Mouse (Mus musculus) splenic B cell, adult 2 months (primary cell): ENCODE data around the gene Cgnl1.
"Not testable (repeated sequence)": the region's sequence is repeated elsewhere in the genome, so short reads cannot be mapped to it uniquely, and the experiment has no call there.

Experiments used
- DNase-seq: peaks from one replicate; pipeline ENCODE4 v3.0.0-alpha.2; 2011; ENCODE audit warnings: low read depth, low spot score
- H3K27me3 ChIP-seq: 2 replicates; pipeline ENCODE4 v1.6.1; 2012; ENCODE audit warnings: mild to moderate bottlenecking, low read length, moderate library complexity, mixed read lengths; ENCODE audit not compliant: control insufficient read depth, poor library complexity, insufficient read depth, severe bottlenecking
- H3K36me3 ChIP-seq: 2 replicates; pipeline ENCODE4 v1.6.1; 2012; ENCODE audit warnings: mild to moderate bottlenecking, low read length, moderate library complexity, mixed read lengths; ENCODE audit not compliant: control insufficient read depth, poor library complexity, insufficient read depth, severe bottlenecking

The Cgnl1 gene

DNA sequence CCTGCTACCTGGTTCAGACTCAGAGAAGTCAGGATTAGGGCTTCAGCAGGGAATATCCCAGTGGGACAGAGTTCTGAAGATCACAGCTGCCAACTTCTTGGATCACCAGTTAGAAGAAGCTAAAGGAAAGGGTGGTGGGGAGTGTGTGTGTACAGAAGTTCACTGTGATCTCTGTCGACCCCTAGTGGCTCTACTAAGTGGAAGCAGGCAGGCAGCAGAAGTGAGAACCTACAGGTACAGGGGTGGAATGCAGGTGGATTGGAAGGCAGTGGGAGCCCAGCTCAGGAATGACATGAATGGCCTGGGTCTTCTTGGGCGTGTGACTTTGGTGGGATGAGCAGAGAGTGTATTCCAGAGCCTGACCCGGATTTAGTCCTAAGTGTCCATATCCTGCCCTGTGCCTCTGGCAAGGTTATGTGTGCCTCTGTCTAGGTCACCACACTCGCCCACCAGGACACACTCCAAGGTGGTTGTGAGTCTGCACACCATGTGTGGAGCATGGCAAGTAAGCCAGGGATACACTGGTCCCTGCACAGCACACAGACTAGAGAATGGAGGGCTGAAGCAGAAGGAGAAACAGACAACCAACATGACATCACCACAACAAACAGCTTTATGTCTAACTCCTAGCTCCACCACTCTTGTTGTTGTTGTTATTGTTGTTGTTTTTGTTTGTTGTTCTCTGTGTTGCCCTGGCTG, 147.4 kb downstream of the Cgnl1 start:
- Histone ChIP-seq H3K36me3 (no peaks in the 10 kb centered on the region), H3K27me3 (no peaks in the 10 kb centered on the region)
- DNase-seq: peak; percentile 71

DNA sequence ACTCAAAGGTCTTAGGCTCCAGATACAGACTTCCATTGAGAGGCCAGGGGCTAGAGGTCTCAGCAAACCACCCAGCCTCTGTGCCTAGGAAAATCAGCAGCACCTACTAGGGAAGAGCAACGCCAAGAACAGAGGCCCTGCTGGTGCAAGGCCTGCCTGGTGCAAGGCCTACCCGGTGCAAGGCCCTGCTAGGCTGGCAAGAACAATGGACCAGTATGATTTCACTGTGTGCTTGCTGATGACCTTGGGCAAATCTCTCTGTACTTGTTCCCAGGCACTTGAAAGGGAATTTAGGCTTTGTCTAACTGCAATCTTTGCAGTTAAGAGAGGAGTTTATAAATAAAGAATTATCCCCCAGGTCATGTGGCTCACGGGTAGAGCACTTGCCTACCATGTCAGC, 148.8 kb downstream of the Cgnl1 start:
- no peaks in the 10 kb centered on the region for H3K27me3 ChIP-seq
- no peaks in the 10 kb centered on the region for H3K36me3 ChIP-seq
- DNase-seq: no peak

DNA sequence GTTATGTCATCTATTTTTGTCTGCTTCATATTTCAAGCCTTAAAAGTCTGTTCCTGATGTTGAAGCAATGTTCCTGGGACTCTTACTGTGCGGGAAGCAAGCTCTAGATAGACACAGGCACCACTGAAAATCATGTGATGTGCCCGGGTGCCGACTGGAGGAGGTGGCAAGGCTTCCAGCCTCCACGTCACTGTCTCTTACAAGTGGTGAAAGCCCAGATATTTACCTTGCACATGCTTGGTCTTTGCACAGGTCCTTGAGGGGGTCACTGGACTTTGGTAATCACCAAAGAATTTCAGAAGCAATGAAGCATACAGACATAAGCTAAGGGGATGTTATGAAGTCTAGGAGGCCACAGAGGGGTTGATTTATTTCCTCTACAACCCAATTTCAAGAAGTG, 149.4 kb downstream of the Cgnl1 start:
- no peak for DNase-seq
- Histone ChIP-seq H3K36me3 (no peaks in the 10 kb centered on the region), H3K27me3 (no peaks in the 10 kb centered on the region)

DNA sequence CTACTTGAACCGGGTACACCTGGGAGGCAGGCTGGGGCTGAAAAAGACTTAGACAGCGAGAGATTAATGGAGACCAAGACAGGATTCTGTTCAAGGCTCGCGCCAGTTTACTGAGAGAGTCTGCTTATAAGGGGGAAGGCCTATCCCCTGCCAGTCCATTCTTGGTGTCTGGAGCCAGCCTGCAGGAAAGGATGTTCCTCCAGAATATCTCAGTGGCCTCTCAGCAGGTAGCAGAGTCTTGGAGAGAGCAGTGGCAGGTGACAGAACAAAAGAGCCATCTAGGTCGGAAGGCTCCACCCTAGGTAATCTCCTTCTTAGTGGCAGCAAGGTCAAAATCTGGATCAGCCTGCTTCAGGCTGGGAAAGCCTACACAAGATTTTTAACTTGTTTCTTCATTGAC, 151.3 kb downstream of the Cgnl1 start:
- not testable (repeated sequence) for H3K27me3 ChIP-seq, DNase-seq, H3K36me3 ChIP-seq

DNA sequence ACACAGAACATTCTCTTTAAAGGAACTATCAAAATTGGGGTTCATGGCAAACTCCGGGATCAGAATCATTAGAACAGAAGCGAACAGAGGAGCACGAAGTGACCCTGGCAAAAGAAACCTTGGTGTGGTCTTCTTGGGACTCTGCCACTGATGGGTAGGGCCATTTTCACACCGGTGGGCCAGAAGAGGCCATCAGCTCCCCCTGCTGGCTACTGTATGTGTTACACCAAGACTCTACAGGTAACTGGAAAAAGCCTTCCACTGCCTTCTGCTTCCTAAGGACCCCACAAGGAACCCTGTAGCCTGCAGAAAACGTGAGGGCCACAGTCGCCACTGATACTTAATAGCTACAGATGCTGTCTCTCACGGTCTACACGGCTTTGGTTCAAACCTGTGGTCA, 154.0 kb downstream of the Cgnl1 start:
- DNase-seq: peak; percentile 73

DNA sequence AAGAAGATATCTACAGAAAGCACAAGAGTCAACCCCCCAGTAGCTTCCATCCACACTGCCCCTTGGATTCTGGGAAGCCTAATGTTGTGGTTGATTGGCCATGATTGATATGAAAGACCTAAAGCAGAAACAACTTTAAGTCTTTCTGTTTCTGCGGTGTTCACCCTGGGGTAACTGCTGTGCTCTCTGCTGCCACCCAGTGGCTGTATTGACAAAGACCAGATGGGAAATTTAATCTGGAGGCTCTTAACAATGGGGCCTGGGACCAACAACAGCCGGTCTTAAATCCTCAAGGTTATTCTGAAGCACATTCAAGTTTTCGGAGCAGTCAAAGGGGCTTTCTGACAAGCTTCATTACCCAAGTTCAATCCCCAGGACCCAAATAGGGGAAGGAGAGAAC, 155.2 kb downstream of the Cgnl1 start:
- H3K27me3 ChIP-seq: no peaks in the 10 kb centered on the region
- H3K36me3 ChIP-seq: no peaks in the 10 kb centered on the region
- DNase-seq: peak; percentile 85

More for the DNA sequence above, 154.0 kb downstream of the Cgnl1 start:
- Histone ChIP-seq H3K36me3 (no peaks in the 10 kb centered on the region), H3K27me3 (no peaks in the 10 kb centered on the region)

DNA sequence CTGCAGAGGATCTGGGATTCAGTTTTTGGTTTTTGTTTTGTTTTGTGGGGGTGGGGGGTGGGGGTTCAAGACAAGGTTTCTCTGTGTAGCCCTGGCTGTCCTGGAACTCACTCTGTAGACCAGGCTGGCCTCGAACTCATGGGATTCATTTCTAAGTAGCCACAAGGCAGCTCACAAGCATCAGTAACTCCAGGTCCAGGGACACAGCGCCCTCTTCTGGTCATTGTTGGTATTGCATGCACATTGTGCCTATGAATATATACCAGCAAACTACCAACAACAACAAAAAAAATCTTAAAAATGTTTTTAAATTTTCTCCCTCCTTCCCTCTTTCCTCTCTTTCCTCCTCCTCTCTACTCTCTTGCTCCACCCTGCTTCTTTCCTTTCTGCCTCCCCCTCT, 156.8 kb downstream of the Cgnl1 start:
- Histone ChIP-seq H3K27me3 (no peaks in the 10 kb centered on the region), H3K36me3 (no peaks in the 10 kb centered on the region)
- DNase-seq: peak; percentile 73

DNA sequence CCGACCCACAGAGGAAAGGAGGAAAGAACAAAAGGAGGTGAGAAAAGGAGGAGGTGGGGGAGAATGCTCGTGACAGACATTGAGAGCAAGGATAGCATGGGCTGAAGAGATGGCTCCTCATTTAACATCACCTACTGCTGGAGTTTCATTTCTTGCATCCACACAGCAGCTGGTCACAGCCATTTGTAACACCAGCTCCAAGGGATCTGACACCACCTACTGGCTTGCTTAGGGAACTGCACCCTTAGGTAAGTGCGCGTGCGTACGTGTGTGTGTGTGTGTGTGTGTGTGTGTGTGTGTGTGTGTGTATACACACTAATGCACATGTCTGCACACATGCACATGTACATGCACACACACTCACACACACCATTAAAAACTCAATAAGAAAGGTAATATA, 158.4 kb downstream of the Cgnl1 start:
- no peaks in the 10 kb centered on the region for H3K27me3 ChIP-seq
- peak; percentile 57 for DNase-seq
- H3K36me3 ChIP-seq: no peaks in the 10 kb centered on the region

DNA sequence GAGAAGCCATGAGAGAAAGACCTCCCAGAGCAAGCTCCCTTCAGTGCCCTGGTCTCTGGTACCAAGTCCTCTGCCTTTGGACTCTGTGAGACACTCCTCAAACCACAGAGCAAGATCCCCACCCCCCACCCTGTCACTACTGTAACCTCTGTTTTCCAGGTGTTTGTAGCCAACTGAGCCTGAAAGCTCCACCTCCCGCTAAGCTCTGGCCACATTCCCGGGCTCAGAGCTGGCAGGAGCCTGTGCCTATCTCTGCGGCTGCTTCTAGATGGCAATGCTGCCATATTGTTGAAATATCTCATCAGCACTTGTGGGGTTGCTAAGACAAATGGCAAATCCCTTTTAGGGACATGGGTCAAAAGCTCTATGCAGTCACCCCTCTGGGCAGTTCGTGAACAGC, 159.5 kb downstream of the Cgnl1 start:
- no peak for DNase-seq
- H3K27me3 ChIP-seq: no peaks in the 10 kb centered on the region

DNA sequence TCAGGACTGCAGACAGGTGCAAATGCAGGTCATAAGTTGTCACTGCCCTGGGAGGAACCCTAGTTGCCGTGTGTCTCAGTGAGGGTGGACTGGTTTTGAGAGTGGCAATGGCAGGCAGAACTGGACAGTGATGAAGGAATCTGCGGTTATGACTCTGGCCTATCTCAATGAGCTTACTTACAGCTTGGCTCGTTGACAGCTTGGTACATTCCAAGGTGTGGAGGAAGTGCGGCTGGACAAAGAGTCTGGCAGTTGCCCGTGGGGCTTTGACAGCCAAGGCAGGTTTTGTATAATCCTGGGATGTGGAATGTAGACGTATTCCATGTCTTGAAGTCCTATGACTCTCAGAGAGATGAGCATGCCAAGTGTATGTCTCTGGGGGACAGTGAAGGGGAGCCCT, 162.4 kb downstream of the Cgnl1 start:
- Histone ChIP-seq H3K36me3 (no peaks in the 10 kb centered on the region), H3K27me3 (no peaks in the 10 kb centered on the region)
- no peak for DNase-seq

More for the DNA sequence above, 159.5 kb downstream of the Cgnl1 start:
- no peaks in the 10 kb centered on the region for H3K36me3 ChIP-seq

DNA sequence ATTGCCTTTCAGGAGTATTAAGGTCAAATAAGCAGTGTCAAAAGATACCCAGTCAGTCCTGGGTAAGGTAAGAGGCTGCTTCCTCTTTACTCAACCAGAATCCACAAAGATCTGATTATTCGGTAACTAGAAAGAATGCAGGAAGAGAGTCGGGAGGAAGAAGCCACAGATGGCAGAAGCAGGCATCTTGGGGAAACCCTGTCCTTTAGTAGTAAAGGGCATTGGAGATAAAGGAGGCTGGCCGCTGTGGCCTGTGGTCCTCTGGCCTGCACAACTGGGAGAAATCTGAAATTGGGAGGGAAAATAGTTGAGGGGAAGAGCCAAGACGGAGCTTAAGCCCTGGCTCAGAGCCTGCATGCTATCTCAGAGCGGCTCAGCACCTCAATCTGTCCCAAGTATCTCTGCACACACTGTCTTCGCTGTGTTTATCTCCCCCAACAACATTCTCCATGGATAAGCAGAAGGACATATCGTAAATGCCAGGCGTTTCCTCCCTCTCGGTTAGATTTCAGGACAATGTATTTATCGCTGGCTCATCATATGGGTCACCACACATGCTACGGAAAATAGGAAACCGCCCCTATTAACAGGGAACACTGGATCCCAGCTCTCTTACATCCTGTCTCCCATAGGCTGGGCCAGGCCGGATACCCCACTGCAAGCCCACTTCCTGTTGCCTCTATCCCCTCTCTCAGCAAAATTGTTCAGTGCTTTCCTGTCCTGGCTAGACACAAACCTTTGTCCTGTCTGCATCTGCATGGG, 164.9 kb downstream of the Cgnl1 start:
- DNase-seq: no peak
- no peaks in the 10 kb centered on the region for H3K27me3 ChIP-seq

DNA sequence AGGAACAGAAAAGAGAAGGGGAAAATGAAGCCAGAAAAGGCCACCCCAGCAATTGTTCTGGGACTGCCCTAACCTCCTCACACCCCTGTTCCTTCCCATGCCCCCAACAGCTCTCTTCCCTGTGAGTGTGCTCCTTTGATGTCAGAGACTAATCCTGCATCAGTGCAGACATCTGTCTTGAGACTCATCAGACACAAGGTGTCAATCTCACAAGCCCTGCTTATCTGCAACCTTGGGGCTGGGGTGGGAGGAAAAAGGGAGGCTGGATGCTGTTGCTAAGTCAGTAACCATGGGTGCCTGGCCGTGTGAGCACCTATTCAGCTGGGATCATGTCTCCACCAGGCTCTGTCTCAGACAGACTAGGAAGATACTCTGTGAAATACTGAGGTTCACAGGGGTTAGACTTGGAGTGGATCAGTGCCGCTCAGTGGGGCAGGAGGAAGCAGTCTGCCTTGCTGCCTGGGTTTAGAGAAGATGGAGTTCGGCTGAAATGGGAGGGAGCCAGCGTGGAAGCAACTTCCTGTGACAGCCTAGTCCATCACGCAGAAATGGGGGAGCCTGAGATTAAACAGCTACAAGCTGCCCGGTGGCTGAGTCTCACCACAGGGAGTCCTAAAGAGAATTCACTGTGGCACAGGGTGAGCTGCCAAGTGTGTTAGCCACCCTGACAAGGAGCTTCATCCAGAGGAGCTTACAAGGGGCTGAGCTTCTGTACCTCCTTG, 166.3 kb downstream of the Cgnl1 start:
- H3K36me3 ChIP-seq: no peaks in the 10 kb centered on the region
- no peaks in the 10 kb centered on the region for H3K27me3 ChIP-seq
- DNase-seq: no peak

More for the DNA sequence above, 164.9 kb downstream of the Cgnl1 start:
- no peaks in the 10 kb centered on the region for H3K36me3 ChIP-seq

DNA sequence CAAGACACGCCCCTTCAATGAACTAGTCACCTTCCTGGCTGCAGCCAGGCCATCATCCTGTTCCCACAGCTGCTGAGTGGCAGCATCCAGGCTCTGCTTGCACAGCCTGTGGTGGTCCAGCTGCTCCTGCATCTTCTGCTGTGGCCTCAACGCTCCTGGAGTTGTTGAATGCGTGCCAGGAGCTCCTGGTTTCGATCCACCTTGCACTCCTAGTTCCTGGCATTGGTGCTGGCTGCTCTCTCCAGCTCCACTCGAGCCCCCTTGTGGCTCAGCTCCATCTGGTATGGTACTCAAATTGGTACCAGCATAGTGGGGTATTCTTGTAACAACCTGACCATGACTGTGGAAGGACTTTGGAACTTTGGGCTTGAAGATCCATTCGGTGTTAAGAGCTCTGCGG, 171.5 kb downstream of the Cgnl1 start:
- DNase-seq: no peak
- no peaks in the 10 kb centered on the region for H3K36me3 ChIP-seq
- H3K27me3 ChIP-seq: no peaks in the 10 kb centered on the region

DNA sequence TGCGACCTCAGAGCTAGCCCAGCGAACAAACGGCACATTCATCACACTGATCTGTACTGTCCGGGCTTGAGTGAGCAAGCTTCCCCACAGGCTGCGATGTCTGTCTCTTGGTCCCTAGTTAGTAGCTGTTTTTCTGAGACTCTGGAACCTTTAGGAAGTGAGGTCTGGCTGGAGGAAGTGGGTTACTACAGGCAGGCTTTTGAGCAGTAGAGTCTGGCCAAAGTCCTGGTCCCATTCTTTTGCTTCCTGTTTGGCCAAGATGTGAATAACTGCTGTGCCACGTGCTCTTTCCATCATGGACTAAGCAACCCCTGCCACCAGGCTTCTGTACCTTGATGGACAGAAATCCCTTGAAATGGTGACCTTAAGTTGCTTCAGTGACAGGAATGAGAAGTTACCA, 174.5 kb downstream of the Cgnl1 start:
- no peak for DNase-seq
- Histone ChIP-seq H3K36me3 (no peaks in the 10 kb centered on the region), H3K27me3 (no peaks in the 10 kb centered on the region)
